Mouse (Mus musculus) heart, postnatal 36 days (tissue): ENCODE data around the gene Ltbp1. TPM values are rescaled to one million over a fixed set of nuclear protein-coding genes. Genes with fewer than 3 reads are reported as not detected.
A peak's percentile ranks its signal among the peaks of the same experiment; 100 is the strongest.

Experiments used
- DNase-seq, 2 experiments: peaks; one replicate each; pipeline ENCODE4 v3.0.0; 2021 to 2022
- intact Hi-C: fragments of 180-260 bp; cut with DNase I; formaldehyde crosslinking; loops from one replicate; pipeline ENCODE4 v1.15.1; 2025
- total RNA-seq, 2 experiments: library from RNA; stranded (reverse); gene quantifications; 2 replicates each; pipeline ENCODE4 v1.2.3; 2021

The Ltbp1 gene
- total RNA-seq, 2 experiments from 2014 or later = 41.1 to 46.2 TPM

DNA sequence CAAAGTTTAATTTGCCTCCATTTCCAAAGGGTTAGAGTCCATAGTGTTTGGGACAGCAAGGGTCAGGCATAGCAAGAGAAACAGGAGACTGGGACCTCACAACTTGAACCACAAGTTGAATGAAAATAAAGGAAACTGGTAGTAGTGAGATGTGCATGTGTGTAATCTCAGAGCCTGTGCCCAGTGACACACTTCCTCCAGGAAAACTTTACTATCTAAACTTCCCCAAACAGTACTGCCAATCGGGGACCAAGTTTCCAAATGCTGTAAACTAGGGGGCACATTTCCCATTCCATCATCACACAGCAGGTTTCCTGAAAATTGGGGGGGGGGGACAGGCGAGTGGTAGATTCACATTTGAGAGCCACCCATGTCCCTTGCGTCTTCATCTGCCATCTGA lies 267.1 kb downstream of the Ltbp1 start:
- intact Hi-C loops = no loop called here
- DNase-seq = no peak

DNA sequence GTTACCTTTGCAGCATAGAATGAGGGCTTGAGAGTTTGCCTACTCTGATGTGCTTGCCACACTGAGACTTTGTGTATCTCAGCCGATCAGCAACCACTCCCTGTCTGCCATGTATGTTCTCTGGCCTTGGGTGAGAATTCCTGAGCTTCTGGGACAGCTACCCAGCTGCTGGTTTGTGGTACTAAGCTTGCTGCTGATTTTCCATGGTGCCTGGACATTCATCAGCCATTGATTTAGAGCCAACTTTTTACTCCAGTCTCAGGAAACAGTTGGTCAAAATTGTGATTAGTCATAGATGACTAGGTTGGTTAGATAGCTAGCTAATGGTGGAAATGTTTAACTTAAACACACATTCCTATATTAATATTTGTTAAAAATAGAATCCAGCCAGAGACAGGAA lies 267.9 kb downstream of the Ltbp1 start:
- no peak for DNase-seq
- intact Hi-C loops = no loop called here

DNA sequence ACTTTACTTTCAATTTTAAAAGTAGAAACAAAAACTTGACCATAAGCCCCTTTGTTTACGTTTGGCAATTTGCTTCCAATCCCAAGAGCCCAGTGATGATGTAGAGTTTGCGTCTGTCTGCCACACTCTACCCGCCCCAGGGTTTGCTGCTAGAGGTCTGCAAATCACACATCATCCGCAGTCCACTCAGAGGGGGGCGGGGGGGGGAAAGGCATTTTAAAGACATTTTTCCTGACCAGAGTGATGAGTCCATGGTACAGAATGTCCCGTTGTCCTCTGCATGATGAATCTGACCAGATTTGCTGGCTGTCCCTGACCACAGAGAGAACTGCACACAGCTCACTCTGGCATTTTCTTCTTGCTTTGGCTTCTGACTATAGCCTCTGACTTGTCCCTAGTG lies 269.9 kb downstream of the Ltbp1 start:
- intact Hi-C loops = no loop called here
- DNase-seq = no peak

DNA sequence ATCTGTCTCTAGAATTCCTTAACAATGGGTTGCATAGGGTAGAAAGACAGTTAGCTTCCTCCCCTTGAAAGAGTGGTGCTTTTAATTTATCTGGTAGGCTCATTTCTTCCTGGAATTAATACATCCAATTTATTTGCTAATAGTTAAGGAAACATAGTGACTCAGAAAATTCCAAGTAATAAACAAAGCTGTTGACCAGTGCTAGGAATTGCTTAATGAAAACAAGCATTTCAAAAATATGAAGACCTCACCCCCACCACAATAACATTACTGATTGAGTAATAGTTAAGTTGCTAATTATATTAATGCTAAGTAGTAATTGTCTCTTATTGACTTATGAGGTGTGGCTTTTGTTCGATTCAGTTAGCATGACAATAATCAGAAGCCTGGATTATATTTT lies 272.7 kb downstream of the Ltbp1 start:
- DNase-seq = no peak
- intact Hi-C loops = no loop called here

DNA sequence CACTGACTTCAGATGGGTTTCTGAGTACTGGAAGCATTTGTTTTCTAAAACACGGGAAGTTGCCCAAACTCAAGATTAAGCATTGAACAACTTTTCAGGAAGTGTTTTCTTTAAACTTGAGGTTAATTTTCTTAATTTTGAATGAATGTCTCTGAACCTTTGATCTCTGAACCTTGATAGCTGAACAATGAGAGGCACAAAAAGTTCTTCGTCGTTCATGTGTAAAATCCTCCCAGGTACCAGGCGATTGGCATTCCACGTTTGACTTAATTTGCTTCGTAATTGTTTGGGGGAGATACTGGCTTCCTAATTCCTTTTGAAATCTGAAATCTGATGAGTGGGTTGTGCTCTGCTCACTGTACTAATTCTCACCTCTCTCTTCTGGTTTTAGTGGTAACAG lies 273.2 kb downstream of the Ltbp1 start:
- intact Hi-C loops = no loop called here
- DNase-seq = no peak

DNA sequence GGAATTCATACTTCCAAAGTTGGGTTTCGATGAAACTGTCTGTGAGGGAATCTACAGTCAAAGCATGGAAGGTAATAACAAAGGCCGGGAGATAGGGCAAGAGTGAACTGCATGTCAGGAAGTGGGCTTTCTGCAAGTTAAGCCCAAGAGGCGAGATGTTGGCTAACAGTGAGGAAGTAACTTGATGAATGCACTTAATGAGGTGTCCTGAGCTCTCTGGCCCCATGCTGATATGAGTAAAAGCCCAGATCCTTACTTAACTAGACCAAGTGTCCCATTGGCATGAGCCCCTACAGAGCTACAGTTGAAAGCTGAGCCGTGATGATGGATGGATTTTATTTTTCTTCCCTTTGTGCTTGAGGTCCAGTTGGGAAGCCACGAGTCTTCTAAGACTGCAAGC lies 276.0 kb downstream of the Ltbp1 start:
- no peak for DNase-seq

DNA sequence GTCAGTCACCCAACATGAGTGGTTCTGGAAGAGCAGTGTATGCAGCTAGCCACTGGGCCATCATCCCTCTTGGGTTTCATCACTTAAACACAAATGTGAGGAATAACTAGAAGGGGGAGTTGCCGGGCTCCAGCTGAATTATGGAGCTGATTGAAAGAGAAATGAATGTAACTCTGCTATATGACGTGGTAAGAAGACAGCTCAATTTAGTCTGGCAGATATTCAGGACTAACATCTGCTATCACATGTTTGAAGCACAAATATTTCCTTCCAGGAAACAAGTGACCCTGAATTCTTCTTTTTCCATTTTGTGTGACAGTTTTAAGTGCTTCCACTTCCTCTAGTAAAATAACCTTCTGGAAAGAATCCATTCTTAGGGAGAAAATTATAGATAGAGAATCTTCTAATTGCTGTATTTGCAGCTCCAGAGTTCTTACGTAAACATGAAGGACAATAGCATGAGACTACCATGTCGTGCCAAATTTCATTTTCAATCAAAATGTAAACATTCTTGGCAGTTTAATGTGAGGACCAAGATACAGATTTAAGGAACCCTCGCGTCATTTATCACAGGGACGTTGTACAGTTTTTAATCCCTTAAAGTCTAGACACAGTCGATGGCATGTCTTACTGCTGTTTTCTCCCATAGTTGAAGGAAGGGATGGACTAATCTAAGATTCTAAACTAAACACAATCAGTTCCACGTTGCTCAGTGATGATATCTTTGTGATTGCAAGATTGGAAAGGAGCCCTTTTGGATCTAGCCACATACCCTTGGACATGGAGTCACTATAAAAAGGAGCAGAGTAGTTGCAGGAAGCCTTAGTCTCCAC lies 279.7 kb downstream of the Ltbp1 start:
- DNase-seq = no peak
- intact Hi-C loops = no loop called here

More for the DNA sequence above, 276.0 kb downstream of the Ltbp1 start:
- intact Hi-C loops = no loop called here

DNA sequence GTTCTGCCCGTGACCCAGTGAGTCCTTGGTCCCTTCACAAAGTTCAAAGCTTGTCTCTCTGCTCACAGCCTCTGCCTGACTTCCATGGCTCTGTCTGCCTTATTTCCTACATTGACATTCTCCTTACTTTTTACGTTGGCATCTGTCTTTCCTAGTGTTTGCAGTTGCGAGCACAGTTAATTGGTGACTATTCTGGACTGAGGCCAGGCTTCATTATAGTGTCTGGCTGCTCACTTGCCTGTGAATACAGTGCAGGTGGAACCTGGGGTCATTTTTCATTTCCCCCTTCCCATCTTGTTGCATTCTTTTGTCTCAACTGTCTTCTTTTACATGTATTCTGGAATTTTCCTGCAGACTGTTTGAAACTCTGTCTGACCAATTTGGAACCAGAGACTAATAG lies 287.6 kb downstream of the Ltbp1 start:
- intact Hi-C loops = no loop called here

DNA sequence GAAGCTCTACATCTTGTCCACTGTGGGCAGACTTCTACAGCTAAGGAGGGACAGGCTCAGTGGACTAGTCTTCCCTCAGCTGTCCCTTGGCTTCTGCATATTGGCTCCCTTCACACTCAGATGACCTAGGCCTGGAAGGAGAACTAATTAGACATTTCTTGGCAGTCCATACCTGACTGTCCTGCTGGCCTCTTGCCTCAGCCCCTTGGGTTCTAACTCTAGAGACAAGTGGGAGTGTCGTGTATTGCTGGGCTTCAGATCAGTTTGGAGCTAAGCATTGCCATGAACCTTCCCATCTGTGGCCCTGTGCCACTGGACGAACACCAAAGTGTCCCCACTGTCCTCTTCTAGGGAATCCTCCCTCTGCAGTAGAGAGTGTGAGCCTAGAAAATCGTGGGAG lies 288.4 kb downstream of the Ltbp1 start:
- peak; percentile 31 to 36 for DNase-seq
- intact Hi-C loops = no loop called here

More for the DNA sequence above, 287.6 kb downstream of the Ltbp1 start:
- no peak for DNase-seq

DNA sequence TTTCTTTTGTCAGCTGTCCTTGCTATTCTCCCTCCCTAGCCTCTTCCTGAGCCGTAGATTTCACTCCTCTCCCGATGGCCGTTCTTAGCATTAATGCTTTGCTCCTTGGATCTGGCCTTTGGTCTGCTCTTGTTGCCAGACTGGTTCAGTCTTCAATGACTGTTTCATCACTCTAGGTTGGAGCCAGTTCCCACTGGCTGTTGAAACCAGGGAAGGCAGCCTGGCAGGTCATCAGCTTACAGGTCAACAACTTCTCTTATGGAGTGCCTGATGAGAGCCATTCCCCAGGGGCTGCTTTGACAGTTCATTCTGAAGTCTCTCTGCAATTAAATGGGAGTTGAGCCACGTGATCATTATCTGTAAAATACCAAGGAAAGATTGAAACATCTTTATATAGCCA lies 295.5 kb downstream of the Ltbp1 start:
- intact Hi-C loops = no loop called here
- no peak for DNase-seq

DNA sequence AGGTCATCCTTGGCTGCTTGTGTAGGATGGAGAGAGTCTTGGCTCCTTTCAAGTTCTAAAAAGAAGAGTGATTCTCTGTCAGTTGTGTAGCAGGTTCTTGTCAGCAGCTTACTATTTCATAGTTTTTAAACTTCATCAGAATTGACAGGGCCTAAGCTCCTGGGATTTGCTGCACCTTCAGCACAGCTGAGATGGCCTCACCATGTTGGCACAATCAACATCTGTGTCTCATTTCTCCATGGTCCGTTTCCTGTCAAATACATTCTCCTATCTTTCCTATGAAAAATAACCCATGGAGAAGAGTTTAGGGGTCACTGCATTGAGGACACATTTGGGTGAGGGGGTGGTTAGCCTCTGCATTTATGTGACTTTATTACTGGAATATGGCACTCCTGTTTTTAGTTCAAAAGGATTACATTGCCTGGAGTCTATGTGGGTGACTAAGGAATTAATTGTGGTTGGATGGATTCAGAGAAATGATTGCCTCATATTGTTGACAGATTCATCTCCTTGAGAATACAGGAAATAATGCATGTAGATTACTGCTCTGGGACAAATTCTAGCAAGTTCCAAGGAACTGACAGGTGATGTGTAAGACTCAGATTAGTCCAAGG lies 299.5 kb downstream of the Ltbp1 start:
- intact Hi-C loops = no loop called here
- no peak for DNase-seq

DNA sequence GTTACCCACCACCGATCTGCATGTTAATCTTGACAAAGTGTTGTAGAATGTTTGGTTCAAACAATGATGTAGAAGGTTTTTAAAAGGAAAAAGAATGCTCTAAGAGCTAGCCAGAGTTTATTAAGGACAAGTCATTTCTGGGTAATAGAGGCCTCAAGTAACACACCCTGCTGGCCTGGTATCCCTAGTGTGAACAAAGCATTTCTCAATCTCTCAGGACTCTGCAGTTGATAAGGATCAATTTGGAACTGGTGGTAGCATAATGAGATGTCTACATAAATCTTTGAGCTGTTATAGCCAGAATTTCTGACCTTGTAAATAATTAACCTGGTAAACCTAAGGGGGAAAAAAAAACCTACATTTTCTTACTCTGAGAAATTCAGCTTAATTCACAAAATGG lies 300.3 kb downstream of the Ltbp1 start:
- DNase-seq = no peak
- intact Hi-C loops = no loop called here

DNA sequence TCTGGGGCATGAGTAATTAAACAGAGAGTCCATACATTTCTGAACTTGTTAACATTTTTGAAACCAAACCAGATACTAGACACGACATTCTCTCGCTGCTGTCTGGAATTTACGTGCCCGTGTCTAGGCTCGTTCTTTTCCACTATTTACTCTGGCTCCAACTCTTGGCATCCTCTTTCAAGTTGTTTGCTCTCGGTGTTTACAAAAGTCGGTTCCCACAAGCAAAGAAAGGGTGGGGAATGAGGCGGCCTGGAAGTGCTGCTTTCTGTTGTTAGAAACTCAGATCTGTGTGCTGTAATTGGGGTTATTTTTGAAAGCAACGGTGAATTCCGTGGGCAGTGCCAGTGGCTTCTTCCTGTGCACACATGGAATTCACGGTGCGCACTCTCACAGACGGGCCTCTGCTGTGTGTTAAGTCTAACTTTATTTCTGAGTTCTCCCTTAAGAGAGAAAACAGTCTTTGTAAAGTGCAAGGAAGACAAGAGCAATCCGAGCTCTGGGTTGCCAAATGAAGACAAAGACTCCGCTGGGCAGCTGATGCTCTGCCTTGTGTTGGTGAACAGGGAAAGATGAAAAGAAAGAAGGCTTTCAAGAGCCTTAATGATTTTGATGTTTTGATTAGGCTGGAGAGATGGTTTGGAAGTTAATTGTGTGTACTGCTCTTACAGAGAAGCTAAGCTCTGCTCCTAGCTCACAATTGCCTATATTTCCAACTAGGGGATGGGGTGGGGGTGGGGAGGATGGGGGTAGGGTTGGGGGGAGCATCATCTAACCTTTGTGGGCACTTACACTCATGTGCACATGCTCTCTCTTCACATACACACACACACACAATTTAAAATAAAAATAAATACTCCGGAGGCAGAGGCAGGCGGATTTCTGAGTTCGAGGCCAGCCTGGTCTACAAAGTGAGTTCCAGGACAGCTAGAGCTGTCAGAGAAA lies 302.0 kb downstream of the Ltbp1 start:
- intact Hi-C loops = no loop called here
- DNase-seq = no peak

DNA sequence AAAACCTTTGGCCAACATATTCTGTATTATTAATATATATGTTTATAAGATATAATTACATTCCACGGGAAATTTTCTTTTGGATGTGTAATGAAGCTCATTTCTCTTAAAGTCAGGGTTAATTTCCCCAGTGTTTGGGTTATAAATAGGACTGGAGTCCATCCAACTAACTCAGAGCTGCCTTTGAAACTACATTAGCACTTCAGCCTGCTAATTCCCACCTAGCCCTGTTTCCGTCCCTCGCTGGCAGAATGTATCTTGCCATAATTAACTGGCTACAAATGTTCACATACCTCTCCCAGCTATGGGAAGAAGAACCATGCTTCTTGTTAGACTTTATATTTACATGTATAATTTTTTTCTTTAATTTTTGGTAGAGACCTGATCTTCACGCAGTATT lies 311.7 kb downstream of the Ltbp1 start:
- no peak for DNase-seq
- intact Hi-C loops = no loop called here

DNA sequence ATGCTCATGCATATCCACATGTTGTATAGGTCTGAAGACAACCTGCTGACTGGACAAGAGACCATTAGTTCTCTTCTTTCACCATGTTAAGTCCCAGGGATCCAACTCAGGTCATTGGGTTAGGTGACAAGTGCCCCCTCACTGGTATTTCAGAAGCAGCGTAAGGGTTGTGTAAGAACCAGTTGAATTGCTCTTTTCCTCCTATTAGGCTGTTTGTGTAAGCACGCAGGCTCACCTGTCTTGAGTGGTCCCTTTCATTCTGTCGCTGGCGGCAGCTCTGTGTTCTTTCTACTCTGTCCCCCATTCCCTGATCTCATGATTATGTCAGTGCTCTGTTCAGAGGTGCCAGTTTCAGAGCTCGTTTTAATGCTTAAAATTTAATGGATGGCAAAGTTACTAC lies 317.9 kb downstream of the Ltbp1 start:
- DNase-seq = no peak
- intact Hi-C loops = no loop called here

DNA sequence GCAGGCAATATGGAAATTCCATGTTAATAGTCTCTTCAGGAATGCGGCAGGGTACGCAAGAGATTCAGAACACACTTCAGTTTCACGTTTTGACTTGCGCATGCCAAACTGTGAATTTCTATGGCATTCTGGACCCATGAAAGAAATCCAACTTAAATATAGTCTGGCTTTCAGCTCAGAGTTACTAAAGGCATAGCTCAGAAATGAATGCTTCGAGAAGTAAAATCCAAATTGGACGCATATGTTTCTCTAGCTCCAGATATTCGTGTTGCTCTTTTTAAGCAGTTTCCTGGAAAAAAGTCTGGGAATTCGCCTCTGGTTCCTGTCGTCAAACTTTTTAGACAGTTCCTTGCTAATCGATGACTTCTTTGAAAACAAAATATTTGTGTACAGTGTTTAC lies 318.4 kb downstream of the Ltbp1 start:
- DNase-seq = no peak
- intact Hi-C loops = no loop called here

DNA sequence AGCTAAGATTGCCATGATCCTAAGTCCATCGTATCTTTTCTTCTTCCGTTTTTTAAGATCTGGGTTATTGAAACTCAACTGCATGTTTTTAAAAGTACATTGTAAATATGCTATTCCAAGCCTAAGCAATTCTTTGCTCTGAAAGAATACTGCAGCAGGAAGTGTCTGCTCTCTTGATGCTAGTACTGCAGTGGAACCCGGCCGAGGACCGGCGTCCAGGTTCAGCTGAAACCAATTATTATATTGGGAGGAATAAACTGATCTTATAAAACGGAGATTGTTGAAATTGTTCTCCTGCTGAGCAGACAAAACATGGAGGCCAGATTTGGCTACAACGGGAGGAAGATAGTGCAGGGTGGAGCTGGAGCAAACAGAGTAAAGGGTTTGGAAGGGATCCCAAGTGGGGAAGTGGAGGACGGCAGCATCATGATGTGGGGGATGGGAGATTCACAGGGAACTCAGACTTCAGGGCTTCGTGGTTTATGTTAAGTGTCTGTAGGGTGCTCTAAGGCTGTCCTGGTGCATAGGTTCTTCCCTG lies 322.8 kb downstream of the Ltbp1 start:
- intact Hi-C loops = no loop called here

DNA sequence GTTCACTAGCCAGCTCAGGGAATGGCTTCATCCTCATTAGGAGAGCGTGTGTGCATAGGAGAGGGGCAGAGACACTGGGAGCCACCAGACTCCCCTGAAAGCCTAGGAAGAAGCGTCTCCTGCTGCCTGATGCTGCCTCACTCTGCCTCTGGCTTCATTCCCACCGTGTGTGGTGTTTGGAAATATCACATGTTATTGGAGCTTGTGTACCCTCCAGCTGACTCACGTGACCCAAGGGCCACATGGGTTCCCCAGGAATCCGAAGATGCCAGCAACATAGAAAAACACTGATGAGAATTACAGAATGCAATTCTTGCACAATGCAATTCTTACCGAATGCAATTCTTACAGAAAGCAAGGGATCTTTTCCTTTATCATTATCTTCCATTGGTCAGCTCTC lies 325.0 kb downstream of the Ltbp1 start:
- intact Hi-C loops = no loop called here
- DNase-seq = no peak

More for the DNA sequence above, 322.8 kb downstream of the Ltbp1 start:
- DNase-seq = no peak

DNA sequence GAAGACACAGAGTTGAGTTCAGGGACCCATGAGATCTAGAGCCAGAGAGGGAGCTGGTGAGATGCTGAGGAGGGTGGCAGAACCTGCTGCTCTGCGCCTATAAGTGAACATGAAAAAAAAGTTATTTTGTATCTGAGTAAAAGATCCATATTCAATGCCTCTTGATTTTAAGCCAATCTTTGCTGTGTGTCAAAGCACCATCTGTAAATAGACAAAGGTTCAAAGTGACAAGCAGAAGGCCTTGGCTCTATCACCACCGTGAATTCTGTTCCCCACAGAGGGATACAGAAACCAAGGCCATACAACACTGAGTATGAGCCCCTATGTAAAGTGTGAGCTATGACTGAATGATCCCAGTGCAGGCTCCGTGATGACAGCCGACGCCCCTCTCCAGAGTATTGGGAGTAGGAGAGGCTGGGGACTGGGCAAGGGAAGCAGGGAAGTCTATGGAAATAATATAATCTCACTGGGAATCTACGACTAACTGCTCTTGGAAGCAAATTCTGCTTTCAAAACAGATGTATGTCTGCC lies 326.1 kb downstream of the Ltbp1 start:
- no peak for DNase-seq
- intact Hi-C loops = no loop called here

DNA sequence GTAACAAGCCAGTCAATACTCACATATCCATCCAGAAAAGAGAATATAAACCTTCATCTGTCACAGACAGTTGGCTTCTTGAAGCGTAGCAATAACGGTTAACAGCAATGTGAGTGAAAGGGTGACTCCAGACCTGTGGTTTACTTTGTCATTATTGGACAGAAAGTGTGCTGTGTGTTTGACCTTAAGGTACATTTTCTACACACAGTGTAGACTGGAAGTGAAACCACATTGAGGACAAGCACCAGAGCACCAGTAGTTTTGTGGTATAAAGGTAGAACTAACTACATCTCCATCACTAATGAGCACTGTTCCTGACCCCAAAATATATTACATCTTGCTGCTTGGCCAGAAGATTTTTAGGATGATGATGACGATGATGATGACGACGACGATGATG lies 326.9 kb downstream of the Ltbp1 start:
- intact Hi-C loops = no loop called here
- DNase-seq = no peak

DNA sequence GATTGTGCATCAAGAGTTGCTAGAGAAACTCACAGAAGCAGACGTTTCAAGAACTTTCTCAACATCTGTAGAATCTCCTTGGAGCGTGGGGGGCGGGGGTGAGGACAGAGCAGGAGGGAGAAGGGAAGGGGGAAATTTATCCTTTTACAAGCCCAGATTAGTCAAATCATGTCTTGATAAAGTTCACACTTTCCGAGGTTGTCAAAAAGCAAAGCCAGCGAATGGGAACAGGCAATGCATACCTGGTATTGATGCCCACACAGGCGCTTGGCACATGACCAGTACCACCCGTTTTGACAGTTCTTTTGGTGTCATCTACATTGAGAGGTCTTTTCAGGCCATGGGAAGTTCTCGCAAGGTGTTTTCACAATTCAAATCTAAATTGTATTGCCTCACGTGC lies 327.6 kb downstream of the Ltbp1 start:
- no peak for DNase-seq
- intact Hi-C loops = no loop called here
